Mouse (Mus musculus): ENCODE measurements at regions not wholly inside any gene's neighbourhood (a gene's known extent, or its start where the extent isn't known, plus 50 kb on each side); places are given as distances from the start of the nearest gene placed in this dataset.

GRCm38 (mm10) chr14:71326521-71327105 is 727.0 kb upstream of the Fam160b2 start:
- TF ChIP-seq CTCF (IDR thresholded peaks at IDR 0.05; ENCODE audit: borderline replicate concordance, insufficient read depth, low read length), result no peak
- no peak for TF ChIP-seq POLR2A (IDR thresholded peaks at IDR 0.05; ENCODE audit: low read depth, low read length)
